Mouse (Mus musculus): ENCODE measurements around the gene Olfr340.
"Not testable (repeated sequence)": the region's sequence is repeated elsewhere in the genome, so short reads cannot be mapped to it uniquely, and the experiment has no call there.

Gene Olfr340

DNA sequence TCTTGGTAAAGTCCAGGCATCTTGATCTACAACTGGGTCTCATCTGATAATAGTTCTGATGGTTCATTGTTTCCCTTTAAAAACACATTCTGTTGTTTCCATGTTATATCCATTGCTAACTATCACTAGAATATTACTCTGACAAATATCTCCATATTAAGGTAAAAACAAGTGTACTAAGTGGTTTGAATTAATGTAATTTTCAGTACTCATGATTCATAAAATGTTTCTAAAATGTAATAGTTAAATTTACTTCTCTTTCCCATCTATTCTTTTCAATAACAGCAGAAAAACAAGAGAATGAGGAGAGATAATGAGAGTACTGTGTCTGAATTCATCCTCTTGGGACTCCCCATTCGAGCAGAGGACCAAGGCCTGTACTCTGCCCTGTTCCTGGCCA lies at the start of gene Olfr340:
Olfr340 (plus strand) TSS at position 301 of the 400 bp plus-strand sequence.
- no peak for DNase-seq

DNA sequence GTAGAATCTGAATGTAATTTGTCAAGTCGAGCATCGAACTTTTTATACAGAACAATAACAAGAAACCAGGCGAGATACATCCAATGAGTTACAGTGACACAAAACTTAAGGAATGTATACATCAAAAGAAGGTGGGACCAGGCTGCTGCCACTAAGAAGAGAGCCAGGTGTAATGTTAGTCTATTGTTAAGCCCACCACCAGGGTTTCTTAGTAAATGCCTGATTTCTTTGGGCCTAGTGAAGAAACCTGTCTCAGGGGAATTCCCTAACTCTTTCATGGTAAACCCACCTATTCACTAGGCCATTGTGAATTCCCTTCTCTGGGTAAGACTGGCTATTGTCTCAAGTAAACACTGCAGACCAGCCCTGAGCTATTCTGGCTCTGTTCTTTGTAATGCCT lies 37.2 kb upstream of the Olfr340 start:
- not testable (repeated sequence) for DNase-seq

DNA sequence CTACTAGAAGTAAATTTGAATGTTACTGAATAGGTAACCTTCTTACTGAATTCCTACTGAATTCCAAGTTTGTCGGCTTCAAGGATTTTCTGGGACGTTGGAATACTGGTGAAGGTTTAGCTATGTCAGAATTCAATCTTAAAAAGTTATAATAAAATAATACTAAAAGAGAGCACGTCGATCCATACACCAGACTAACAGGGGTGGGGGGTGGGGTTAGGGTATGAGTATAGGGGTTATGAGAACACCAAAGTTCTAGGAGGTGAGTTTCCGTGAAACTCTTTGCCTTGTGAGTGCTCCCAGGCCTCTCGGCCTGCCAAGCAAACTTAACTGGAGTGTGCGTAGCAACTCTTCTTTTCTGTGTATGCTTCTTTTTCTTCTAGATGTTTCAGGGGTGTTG lies 36.8 kb upstream of the Olfr340 start:
- DNase-seq, result not testable (repeated sequence)

DNA sequence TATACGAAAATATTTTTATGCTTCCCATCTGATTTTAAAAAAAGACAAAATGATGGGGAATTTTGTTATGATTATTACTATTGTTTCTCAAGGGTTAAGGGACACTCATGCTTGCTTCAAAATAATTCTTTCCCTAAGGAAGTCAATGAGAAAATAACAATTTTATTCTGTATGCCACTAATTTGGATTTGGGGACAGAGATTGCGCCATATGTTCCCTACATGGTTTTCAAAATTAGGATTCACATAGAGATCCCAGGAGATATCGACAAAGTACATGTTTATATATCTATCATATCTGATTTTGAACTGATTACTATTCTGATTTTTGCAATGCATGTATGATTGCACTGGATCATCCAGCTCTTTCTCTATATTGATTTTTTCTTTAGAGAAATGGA lies 33.7 kb upstream of the Olfr340 start, which contains the start of gene Olfr339:
Olfr339 (plus strand) TSS at position 301 of the 400 bp plus-strand sequence.
- no peak for DNase-seq

DNA sequence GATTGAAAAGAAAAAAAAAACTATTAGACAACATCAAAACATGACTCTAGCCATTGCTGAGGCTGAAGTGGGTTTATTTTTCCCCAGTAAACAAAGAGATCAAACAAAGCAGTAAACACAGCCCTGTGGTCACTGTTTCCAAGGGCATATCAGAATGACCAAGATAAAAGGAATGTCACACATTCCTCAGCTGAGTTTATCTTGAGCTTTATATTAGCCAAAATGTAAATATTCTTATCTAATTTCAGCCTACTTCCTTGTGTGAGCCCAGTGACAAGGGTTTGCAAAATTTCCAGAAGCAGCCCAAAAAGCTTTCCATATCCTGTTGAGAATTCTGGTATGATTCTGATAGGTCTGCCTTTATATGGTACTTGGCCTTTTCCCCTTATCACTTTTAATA lies 21.2 kb downstream of the Olfr340 start:
- DNase-seq, result no peak

DNA sequence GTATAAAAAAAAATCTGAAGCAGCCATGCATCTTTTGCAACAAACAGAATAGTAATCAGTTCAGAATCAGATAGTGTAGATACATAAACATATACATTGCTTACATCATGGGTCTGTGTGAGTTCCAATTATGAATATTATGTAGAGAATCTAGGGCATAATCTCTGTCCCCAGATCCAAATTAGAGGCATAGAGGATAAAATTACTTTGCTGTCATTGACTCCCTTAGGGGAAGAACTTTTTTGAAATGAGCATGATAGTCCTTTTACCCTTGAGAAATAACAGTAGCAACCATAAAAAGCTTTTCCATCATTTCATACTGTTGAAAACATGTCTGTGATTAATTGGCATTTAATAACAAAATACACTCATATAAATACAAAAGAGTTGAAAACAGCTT lies 30.0 kb downstream of the Olfr340 start, which contains the start of gene Olfr341:
Olfr341 (minus strand) TSS at position 101 of the 400 bp plus-strand sequence.
- DNase-seq, result no peak

Data from lung, postnatal 10 days (tissue).